Mouse (Mus musculus): ENCODE measurements around the gene Akt1.

- no peak for TF ChIP-seq CTCF (IDR thresholded peaks at IDR 0.05; ENCODE audit: borderline replicate concordance, extremely low read depth, insufficient read depth, insufficient read length)
- TF ChIP-seq POLR2A (IDR thresholded peaks at IDR 0.05; ENCODE audit: borderline replicate concordance, extremely low read depth, insufficient read depth, insufficient read length, poor library complexity, severe bottlenecking): no peak
These were observed 57.5 kb downstream of the Akt1 start for GRCm38 (mm10) chr12:112617184-112617583.

All from brain, embryonic 14.5 days (tissue).